Mouse (Mus musculus) stomach, postnatal 0 days (tissue): Measurements from ENCODE around the gene Hoxd12. TPM values are rescaled to one million over a fixed set of nuclear protein-coding genes. Genes with fewer than 3 reads are reported as not detected.

Experiments
- ATAC-seq: fragments of 200-750 bp; cut with Nextera tagmentation; 2 replicates; pipeline ENCODE4 v1.8.0; 2017; ENCODE audit not compliant: low FRiP score, low TSS enrichment
- DNase-seq: peaks from one replicate; pipeline ENCODE4 v3.0.0-alpha.2; 2016; ENCODE audit warnings: low spot score
- H3K27ac ChIP-seq: fragments of 300-500 bp; sonication (generic); replicated peaks from 2 replicates; pipeline ENCODE4 v1.5.1; 2014; ENCODE audit warnings: mild to moderate bottlenecking, control low read depth
- H3K27me3 ChIP-seq: fragments of 300-500 bp; sonication (generic); 2 replicates; pipeline ENCODE4 v1.6.1; 2014; ENCODE audit warnings: low read length; ENCODE audit not compliant: control insufficient read depth, insufficient read depth
- H3K36me3 ChIP-seq: fragments of 300-500 bp; sonication (generic); 2 replicates; pipeline ENCODE4 v1.6.1; 2014; ENCODE audit warnings: low read length, mixed read lengths; ENCODE audit not compliant: control insufficient read depth, insufficient read depth
- H3K4me1 ChIP-seq: fragments of 300-500 bp; sonication (generic); replicated peaks from 2 replicates; pipeline ENCODE4 v1.6.1; 2014; ENCODE audit warnings: antibody characterized with exemption; ENCODE audit not compliant: control insufficient read depth, insufficient read depth
- H3K4me2 ChIP-seq: fragments of 300-500 bp; sonication (generic); replicated peaks from 2 replicates; pipeline ENCODE4 v1.6.1; 2014; ENCODE audit warnings: low read depth, mild to moderate bottlenecking, control low read depth, moderate library complexity
- H3K4me3 ChIP-seq: fragments of 300-500 bp; sonication (generic); 2 replicates; pipeline ENCODE4 v1.5.1; 2014; ENCODE audit warnings: low read depth, low read length, control low read depth
- H3K9ac ChIP-seq: fragments of 300-500 bp; sonication (generic); 2 replicates; pipeline ENCODE4 v1.6.1; 2014; ENCODE audit warnings: mild to moderate bottlenecking, low read length, control low read depth, mixed read lengths
- H3K9me3 ChIP-seq: fragments of 300-500 bp; sonication (generic); 2 replicates; pipeline ENCODE4 v1.6.1; 2016; ENCODE audit warnings: low read length; ENCODE audit not compliant: control insufficient read depth
- CTCF ChIP-seq: IDR thresholded peaks from 2 replicates; pipeline ENCODE4 v1.5.1; 2016; ENCODE audit warnings: antibody characterized with exemption, low read depth, mild to moderate bottlenecking, moderate library complexity
- EP300 ChIP-seq: optimal IDR thresholded peaks from 2 replicates; pipeline ENCODE3; 2016; ENCODE audit warnings: antibody characterized with exemption
- WGBS: fragments of 180-500 bp; shearing (Covaris S2); extraction: QIAGEN DNeasy Blood & Tissue Kit; methylation state at CpG from one replicate; pipeline ENCODE4 v1.1.7; 2014; 5-methylcytosine and 5-hydroxymethylcytosine counted together
- polyA plus RNA-seq: library from polyadenylated mRNA; unstranded; fragments of >200 nt; fragmentation: Nextera tagmentation; extraction: Ambion mirVana; gene quantifications from 2 replicates; pipeline ENCODE4 v1.2.1, GENCODE M21; 2015

Gene Hoxd12
- polyA plus RNA-seq, 1 experiment from 2014 or later = not detected

- TF ChIP-seq EP300 (no peak), CTCF (peak; percentile 58)
- DNase-seq (no peak), ATAC-seq (no peak)
- H3K4me1 ChIP-seq = no peaks in the 10 kb centered on the region
- no peak within 1 kb of the TSS for H3K9ac ChIP-seq
- H3K27me3 ChIP-seq = peaks cover 41% of the 10 kb centered on the region
- H3K36me3 ChIP-seq = no peaks in the 10 kb centered on the region
- 2% methylated on average over 56 of the region's 56 CpGs for WGBS
- H3K4me2 ChIP-seq = no peak within 1 kb of the TSS
- H3K9me3 ChIP-seq = no peaks in the 10 kb centered on the region
- no peak within 1 kb of the TSS for H3K27ac ChIP-seq
- peak within 1 kb of the TSS; percentile 15 for H3K4me3 ChIP-seq
These were observed 16.5 kb downstream of the Hoxd12 start, which contains the start of gene Hoxd10 for GRCm38 (mm10) chr2:74691022-74691951. TSS of gene Hoxd10 (plus strand) at chr2:74691924.

- H3K27me3 ChIP-seq = peaks cover 35% of the 10 kb centered on the region
- WGBS = 6% methylated on average over 35 of the region's 35 CpGs
- no peaks in the 10 kb centered on the region for H3K36me3 ChIP-seq
- no peak overlapping the region for H3K4me2 ChIP-seq
- no peak for DNase-seq
- no peaks in the 10 kb centered on the region for H3K4me1 ChIP-seq
- ATAC-seq = no peak
- H3K27ac ChIP-seq = no peak overlapping the region
- H3K9me3 ChIP-seq = no peaks in the 10 kb centered on the region
- TF ChIP-seq EP300 (no peak), CTCF (no peak)
- no peak overlapping the region for H3K9ac ChIP-seq
- peak overlapping the region; percentile 8; the same call in 1 of the 2 replicates for H3K4me3 ChIP-seq
These were observed 17.4 kb downstream of the Hoxd12 start for GRCm38 (mm10) chr2:74691995-74692807.

DNA sequence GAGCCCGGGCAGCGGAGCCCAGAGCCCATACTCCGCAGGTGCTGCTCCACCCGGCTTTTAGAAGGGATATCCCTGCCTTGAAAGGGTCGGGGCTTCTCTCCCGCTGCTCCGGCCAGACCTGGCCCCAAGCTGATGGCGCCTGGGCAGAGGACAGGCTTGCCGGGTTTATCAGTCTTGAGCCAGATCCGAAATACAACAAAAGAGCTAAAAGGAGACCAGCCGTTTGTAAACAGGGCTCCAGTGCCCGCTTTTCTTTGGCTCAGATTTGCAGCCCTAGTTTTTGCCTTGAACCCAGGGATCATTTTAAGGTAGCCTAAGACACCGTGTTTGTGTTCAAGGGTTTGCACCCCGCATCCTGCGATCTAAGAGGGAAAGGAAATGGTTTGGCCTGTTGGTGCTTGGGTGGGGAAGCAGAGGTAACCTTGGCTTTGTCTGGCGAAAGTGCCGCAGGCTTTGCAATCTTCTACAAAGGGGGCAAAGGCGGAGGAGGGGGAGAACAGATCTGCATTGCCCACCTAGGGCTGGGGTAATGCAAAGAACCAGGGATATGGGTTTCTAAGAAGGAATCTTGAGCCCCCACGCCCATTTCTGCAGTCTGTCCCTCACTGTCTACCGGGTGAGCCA is 18.1 kb downstream of the Hoxd12 start:
- no peak overlapping the region for H3K27ac ChIP-seq
- H3K4me3 ChIP-seq = peak overlapping the region; percentile 8; the same call in 1 of the 2 replicates
- H3K9ac ChIP-seq = no peak overlapping the region
- ATAC-seq = no peak
- H3K4me1 ChIP-seq = no peaks in the 10 kb centered on the region
- no peak for DNase-seq
- H3K27me3 ChIP-seq = peaks cover 32% of the 10 kb centered on the region
- H3K36me3 ChIP-seq = no peaks in the 10 kb centered on the region
- WGBS = 3% methylated on average over 20 of the region's 20 CpGs
- no peaks in the 10 kb centered on the region for H3K9me3 ChIP-seq
- H3K4me2 ChIP-seq = no peak overlapping the region
- TF ChIP-seq EP300 (no peak), CTCF (no peak)

DNA sequence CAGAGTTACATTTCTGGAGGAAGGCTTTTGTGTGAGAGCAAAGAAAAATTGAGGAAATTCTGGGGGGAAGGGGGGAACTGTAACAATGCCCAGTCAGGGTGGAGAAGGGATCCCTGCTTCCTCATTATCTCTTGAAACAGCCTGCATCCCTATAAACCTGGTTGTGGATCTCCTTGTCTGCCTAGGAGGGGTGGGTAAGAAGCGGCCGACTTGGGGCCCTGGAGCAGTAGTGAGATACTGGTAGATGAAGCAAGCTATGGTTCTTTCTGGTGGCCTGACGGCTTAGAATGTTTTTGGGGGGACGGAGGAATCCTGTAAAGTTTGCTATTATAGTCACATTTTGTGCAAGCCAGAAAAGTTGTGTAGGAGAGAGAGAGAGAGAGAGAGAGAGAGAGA is 18.6 kb downstream of the Hoxd12 start:
- no peak overlapping the region for H3K4me2 ChIP-seq
- no peak overlapping the region for H3K27ac ChIP-seq
- H3K36me3 ChIP-seq = no peaks in the 10 kb centered on the region
- no peaks in the 10 kb centered on the region for H3K4me1 ChIP-seq
- no peak overlapping the region for H3K4me3 ChIP-seq
- TF ChIP-seq CTCF = no peak
- TF ChIP-seq EP300 = no peak
- ATAC-seq (no peak), DNase-seq (no peak)
- H3K9ac ChIP-seq = no peak overlapping the region
- peaks cover 32% of the 10 kb centered on the region for H3K27me3 ChIP-seq
- H3K9me3 ChIP-seq = no peaks in the 10 kb centered on the region
- 7% methylated on average over 4 of the region's 4 CpGs for WGBS

DNA sequence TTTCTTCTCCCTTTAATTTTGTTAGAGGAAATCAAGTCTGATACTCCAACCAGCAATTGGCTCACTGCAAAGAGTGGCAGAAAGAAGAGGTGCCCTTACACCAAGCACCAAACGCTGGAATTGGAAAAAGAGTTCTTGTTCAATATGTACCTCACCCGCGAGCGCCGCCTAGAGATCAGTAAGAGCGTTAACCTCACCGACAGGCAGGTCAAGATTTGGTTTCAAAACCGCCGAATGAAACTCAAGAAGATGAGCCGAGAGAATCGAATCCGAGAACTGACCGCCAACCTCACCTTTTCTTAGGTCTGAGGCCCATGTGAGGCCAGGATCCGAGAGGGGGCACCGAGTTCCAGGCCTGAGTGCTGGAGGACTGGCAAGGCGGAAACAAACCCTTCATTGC is 19.3 kb downstream of the Hoxd12 start:
- no peaks in the 10 kb centered on the region for H3K4me1 ChIP-seq

More for the DNA sequence above, 19.3 kb downstream of the Hoxd12 start:
- DNase-seq = no peak
- Histone ChIP-seq H3K27ac (no peak overlapping the region), H3K36me3 (no peaks in the 10 kb centered on the region), H3K4me2 (no peak overlapping the region), H3K4me3 (no peak overlapping the region), H3K27me3 (peaks cover 37% of the 10 kb centered on the region), H3K9ac (no peak overlapping the region), H3K9me3 (no peaks in the 10 kb centered on the region)
- TF ChIP-seq CTCF (peak; percentile 48), EP300 (no peak)
- no peak for ATAC-seq
- WGBS = 3% methylated on average over 16 of the region's 16 CpGs
